Comparison of ENCODE assay signal across 19 mouse cellular contexts in the genomic region with DNA sequence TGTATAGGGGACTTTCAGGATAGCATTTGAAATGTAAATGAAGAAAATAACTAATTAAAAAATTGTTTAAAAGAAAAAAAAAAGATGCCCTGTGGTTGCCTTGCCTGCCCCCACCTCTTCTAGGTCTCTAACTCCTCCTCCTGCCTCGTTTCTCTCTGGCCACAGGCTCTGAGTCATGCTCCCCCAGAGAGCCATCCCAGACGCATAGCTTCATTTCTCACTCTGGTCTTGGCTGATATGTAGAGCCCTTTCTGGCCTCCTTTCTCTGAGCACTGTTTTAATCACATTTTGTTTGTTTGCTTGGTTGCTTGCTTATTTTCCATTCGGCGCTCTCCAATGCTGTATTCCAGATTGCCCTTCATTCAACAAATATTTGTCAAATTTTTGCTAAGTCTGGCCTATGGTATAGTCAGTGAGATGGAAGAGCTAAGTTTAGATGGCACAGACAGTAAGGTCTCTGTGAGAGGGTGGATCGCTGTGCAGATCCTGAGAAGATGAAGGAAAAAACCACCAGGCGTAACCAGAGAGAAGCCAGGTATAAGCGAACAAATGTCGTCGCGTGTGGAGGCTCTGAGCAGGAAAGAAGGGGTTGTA. TPM values are rescaled to one million over a fixed set of nuclear protein-coding genes. Genes with fewer than 3 reads are reported as not detected.
DNase-seq lines count a peak whose midpoint lies in the region; ATAC-seq and TF ChIP-seq lines count a peak whose summit lies in the region.
"Had no signal": no experiment of that assay in that cellular context is flagged by ENCODE, and none has a peak within 500 bp of the region (broad histone marks: within the 10 kb centered on the region; RNA-seq: fewer than 3 reads in every experiment).

No protein-coding gene starts in this region.

- no peak overlapping the region for H3K4me3 ChIP-seq in neural tube, embryonic 13.5 days
- H3K4me3 ChIP-seq in neural tube, embryonic 15.5 days (replicated peaks) = no peak overlapping the region
- no peak overlapping the region for H3K4me3 ChIP-seq in lung, postnatal 0 days (ENCODE audit: low read depth, low read length)
- H3K4me3 ChIP-seq: midbrain, embryonic 12.5 days had no signal

- 0 out of 2 replicates have a peak overlapping the region, but pooled peaks have one; percentile 42 for H3K27ac ChIP-seq in neural tube, embryonic 13.5 days (replicated peaks)
- H3K27ac ChIP-seq in neural tube, embryonic 15.5 days (replicated peaks) = no peak overlapping the region
- H3K27ac ChIP-seq in lung, postnatal 0 days (ENCODE audit: low read length) = 0 out of 2 replicates have a peak overlapping the region, but pooled peaks have one; percentile 43
- H3K27ac ChIP-seq: macrophage; midbrain, embryonic 12.5 days had no signal

- H3K27me3 ChIP-seq in neural tube, embryonic 13.5 days = no peaks in the 10 kb centered on the region
- no peaks in the 10 kb centered on the region for H3K27me3 ChIP-seq in neural tube, embryonic 15.5 days (replicated peaks)
- no peaks in the 10 kb centered on the region for H3K27me3 ChIP-seq in lung, postnatal 0 days (replicated peaks; ENCODE audit: insufficient read depth, low read length)
- H3K27me3 ChIP-seq: midbrain, embryonic 12.5 days had no signal

- no peak for TF ChIP-seq CTCF in lung, postnatal 0 days (IDR thresholded peaks at IDR 0.05)

- peaks cover 4% of the 10 kb centered on the region for H3K4me1 ChIP-seq in neural tube, embryonic 13.5 days (replicated peaks)
- H3K4me1 ChIP-seq in neural tube, embryonic 15.5 days = 0 out of 2 replicates have a peak, but pooled peaks cover 3% of the 10 kb centered on the region
- H3K4me1 ChIP-seq in lung, postnatal 0 days (ENCODE audit: insufficient read depth, low read depth, low read length) = no peaks in the 10 kb centered on the region
- H3K4me1 ChIP-seq: midbrain, embryonic 12.5 days had no signal

- no peak overlapping the region for H3K4me2 ChIP-seq in neural tube, embryonic 13.5 days
- no peak overlapping the region for H3K4me2 ChIP-seq in neural tube, embryonic 15.5 days
- no peak overlapping the region for H3K4me2 ChIP-seq in lung, postnatal 0 days (replicated peaks; ENCODE audit: low read depth, low read length)
- H3K4me2 ChIP-seq: midbrain, embryonic 12.5 days had no signal

- H3K9me3 ChIP-seq in neural tube, embryonic 13.5 days = no peaks in the 10 kb centered on the region
- no peaks in the 10 kb centered on the region for H3K9me3 ChIP-seq in neural tube, embryonic 15.5 days (replicated peaks)
- no peaks in the 10 kb centered on the region for H3K9me3 ChIP-seq in lung, postnatal 0 days (ENCODE audit: low read length)
- H3K9me3 ChIP-seq: midbrain, embryonic 12.5 days had no signal

- peak; percentile 6 to 37 for DNase-seq in adrenal gland, postnatal 36 days
- DNase-seq in adrenal gland, postnatal 10 days = no peak
- DNase-seq in lung, postnatal 0 days (ENCODE audit: low spot score) = peak; percentile 80
- no peak for DNase-seq in layer of hippocampus, adult 8-10 months (ENCODE audit: low spot score in 2 of 2)
- DNase-seq in left cerebral cortex, postnatal 14 days (ENCODE audit: low spot score in 2 of 2) = no peak
- DNase-seq in frontal cortex, postnatal 10 days (ENCODE audit: low spot score in 2 of 2) = no peak
- DNase-seq: cerebellum, adult 18-20 months; cerebellum, postnatal 36 days; heart, adult 18-20 months; kidney, adult 2 months; kidney, postnatal 25 days; right cerebral cortex, postnatal 4 days; thymus, postnatal 36 days had no signal

- intact Hi-C loops in left cerebral cortex, postnatal 14 days (cut with DNase I) = no loop called here

- H3K9ac ChIP-seq in neural tube, embryonic 13.5 days = no peak overlapping the region
- H3K9ac ChIP-seq in neural tube, embryonic 15.5 days (replicated peaks) = no peak overlapping the region
- H3K9ac ChIP-seq in lung, postnatal 0 days (replicated peaks; ENCODE audit: low read depth) = no peak overlapping the region
- H3K9ac ChIP-seq: midbrain, embryonic 12.5 days had no signal

- peak; percentile 20; the same call in 1 of the 2 replicates for TF ChIP-seq EP300 in lung, postnatal 0 days (IDR thresholded peaks at IDR 0.05)

- 80% methylated on average over 10 of the region's 10 CpGs for WGBS in neural tube, embryonic 13.5 days
- WGBS in neural tube, embryonic 15.5 days = 77% methylated on average over 10 of the region's 10 CpGs
- whole genome bisulfite sequencing in lung, postnatal 0 days = 63% methylated on average over 10 of the region's 10 CpGs

- H3K36me3 ChIP-seq in neural tube, embryonic 13.5 days = no peaks in the 10 kb centered on the region
- H3K36me3 ChIP-seq in neural tube, embryonic 15.5 days = no peaks in the 10 kb centered on the region
- no peaks in the 10 kb centered on the region for H3K36me3 ChIP-seq in lung, postnatal 0 days (ENCODE audit: insufficient read depth, low read length)
- H3K36me3 ChIP-seq: midbrain, embryonic 12.5 days had no signal

- no peak for ATAC-seq in neural tube, embryonic 13.5 days (ENCODE audit: low read depth)
- ATAC-seq in neural tube, embryonic 15.5 days (ENCODE audit: low FRiP score) = no peak
- ATAC-seq in lung, postnatal 0 days = peak; percentile 84

RNA-seq across cellular contexts. Expression of gene Hydin, which starts 57.3 kb away (rescaled TPM):
- total RNA-seq in adrenal gland, postnatal 36 days (2021) = under 1 TPM; 0.07 to 0.36 TPM
- under 1 TPM; 0.06 TPM for total RNA-seq in adrenal gland, postnatal 10 days (2021)
- 0.07 and 0.17 TPM in 2 replicates for polyA plus RNA-seq in neural tube, embryonic 13.5 days (2015; fragmentation: Nextera tagmentation; extraction: Ambion mirVana)
- 0.27 and 0.31 TPM in 2 replicates for polyA plus RNA-seq in neural tube, embryonic 15.5 days (2015; fragmentation: Nextera tagmentation; extraction: Ambion mirVana)
- polyA plus RNA-seq in lung, postnatal 0 days (2015; fragmentation: Nextera tagmentation; extraction: Ambion mirVana) = 0.96 and 0.97 TPM in 2 replicates
- total RNA-seq in layer of hippocampus, adult 8-10 months (2022) = under 1 TPM; 0.63 to 0.96 (median 0.70) TPM
- total RNA-seq in left cerebral cortex, postnatal 14 days (2021) = under 1 TPM; 0.35 to 0.44 TPM
- total RNA-seq: hematopoietic stem cell, adult 5-6 weeks had no signal
- polyA plus RNA-seq: liver, adult 2 months; macrophage had no signal

Comparison
In these comparisons a context has a peak if more than half of its experiments do, and no peak if none do; other contexts are left out.
1. DNase-seq: peak in adrenal gland, postnatal 36 days (2 of 2) and lung, postnatal 0 days (single experiment); none in adrenal gland, postnatal 10 days (single experiment), layer of hippocampus, adult 8-10 months (0 of 2), left cerebral cortex, postnatal 14 days (0 of 2) and frontal cortex, postnatal 10 days (0 of 2).